Mouse (Mus musculus) ES-Bruce4 (cell line): Measurements from ENCODE around the gene Pappa. TPM values are rescaled to one million over a fixed set of nuclear protein-coding genes. Genes with fewer than 3 reads are reported as not detected.

Experiments used
- H3K27ac ChIP-seq: 2 replicates; pipeline ENCODE4 v1.5.1; 2012; ENCODE audit warnings: low read length, inconsistent platforms; ENCODE audit not compliant: insufficient read depth
- H3K27me3 ChIP-seq: 2 replicates; pipeline ENCODE4 v1.6.1; 2012; ENCODE audit warnings: mild to moderate bottlenecking, low read length, inconsistent platforms; ENCODE audit not compliant: control insufficient read depth, poor library complexity, insufficient read depth, severe bottlenecking
- H3K36me3 ChIP-seq: 2 replicates; pipeline ENCODE4 v1.6.1; 2012; ENCODE audit warnings: inconsistent platforms, mild to moderate bottlenecking, low read length, moderate library complexity; ENCODE audit not compliant: control insufficient read depth, poor library complexity, insufficient read depth, severe bottlenecking
- H3K4me1 ChIP-seq: one replicate; pipeline ENCODE4 v1.8.1; 2011; ENCODE audit warnings: low read length; ENCODE audit not compliant: control insufficient read depth, insufficient read depth
- H3K4me3 ChIP-seq: 2 replicates; pipeline ENCODE4 v1.5.1; 2011; ENCODE audit warnings: low read depth, mild to moderate bottlenecking, low read length
- H3K9ac ChIP-seq: 2 replicates; pipeline ENCODE4 v1.6.1; 2012; ENCODE audit warnings: low read depth, mild to moderate bottlenecking, inconsistent platforms; ENCODE audit not compliant: poor library complexity, severe bottlenecking
- H3K9me3 ChIP-seq: replicated peaks from 2 replicates; pipeline ENCODE4 v1.6.1; 2012; ENCODE audit warnings: mild to moderate bottlenecking, low read length, inconsistent platforms; ENCODE audit not compliant: control insufficient read depth, poor library complexity, insufficient read depth, severe bottlenecking
- CTCF ChIP-seq: IDR thresholded peaks from one replicate; pipeline ENCODE4 v1.8.1; 2011; ENCODE audit warnings: low read depth, low read length
- EP300 ChIP-seq: IDR thresholded peaks from 2 replicates; pipeline ENCODE4 v1.6.1; 2011; ENCODE audit warnings: low read depth, low read length; ENCODE audit not compliant: insufficient read depth
- POLR2A ChIP-seq: IDR thresholded peaks from one replicate; pipeline ENCODE4 v1.8.1; 2011; ENCODE audit warnings: low read length; ENCODE audit not compliant: insufficient read depth
- polyA plus RNA-seq: library from polyadenylated mRNA; stranded (reverse); fragments of >200 nt; gene quantifications from 2 replicates; pipeline ENCODE4 v1.2.4, GENCODE M21; 2011; ENCODE audit warnings: low read depth; ENCODE audit not compliant: missing spikeins, insufficient read depth, insufficient read length

Gene Pappa
- polyA plus RNA-seq, 1 experiment, result 1.1 TPM

- Histone ChIP-seq H3K27ac (no peak overlapping the region), H3K4me1 (peaks cover 1% of the 10 kb centered on the region), H3K36me3 (no peaks in the 10 kb centered on the region), H3K9me3 (no peaks in the 10 kb centered on the region), H3K4me3 (no peak overlapping the region), H3K9ac (no peak overlapping the region), H3K27me3 (no peaks in the 10 kb centered on the region; the same call in 1 of the 2 replicates)
- TF ChIP-seq POLR2A (no peak), CTCF (no peak), EP300 (no peak)
Measured at GRCm38 (mm10) chr4:65279272-65279653, 155.3 kb downstream of the Pappa start.

GRCm38 (mm10) chr4:65279979-65280677 is 156.2 kb downstream of the Pappa start:
- Histone ChIP-seq H3K4me3 (no peak overlapping the region), H3K4me1 (peaks cover 1% of the 10 kb centered on the region), H3K9me3 (no peaks in the 10 kb centered on the region), H3K27me3 (no peaks in the 10 kb centered on the region; the same call in 1 of the 2 replicates), H3K9ac (no peak overlapping the region), H3K27ac (no peak overlapping the region), H3K36me3 (no peaks in the 10 kb centered on the region)
- no peak for TF ChIP-seq EP300
- no peak for TF ChIP-seq CTCF
- no peak for TF ChIP-seq POLR2A

- Histone ChIP-seq H3K9ac (no peak overlapping the region), H3K27me3 (no peaks in the 10 kb centered on the region; the same call in 1 of the 2 replicates), H3K4me1 (peaks cover 1% of the 10 kb centered on the region), H3K9me3 (no peaks in the 10 kb centered on the region), H3K4me3 (no peak overlapping the region), H3K27ac (no peak overlapping the region), H3K36me3 (no peaks in the 10 kb centered on the region)
- TF ChIP-seq EP300 (no peak), CTCF (no peak)
Measured at GRCm38 (mm10) chr4:65280888-65281287, 156.9 kb downstream of the Pappa start.

GRCm38 (mm10) chr4:65283611-65284010 is 159.6 kb downstream of the Pappa start:
- Histone ChIP-seq H3K27ac (no peak overlapping the region), H3K4me3 (no peak overlapping the region), H3K9ac (no peak overlapping the region), H3K4me1 (peaks cover 1% of the 10 kb centered on the region), H3K9me3 (no peaks in the 10 kb centered on the region), H3K36me3 (no peaks in the 10 kb centered on the region), H3K27me3 (no peaks in the 10 kb centered on the region)
- no peak for TF ChIP-seq EP300
- TF ChIP-seq CTCF, result no peak
- TF ChIP-seq POLR2A, result no peak

GRCm38 (mm10) chr4:65285165-65285564 is 161.2 kb downstream of the Pappa start:
- TF ChIP-seq POLR2A (no peak), EP300 (no peak), CTCF (no peak)
- Histone ChIP-seq H3K9me3 (no peaks in the 10 kb centered on the region), H3K9ac (no peak overlapping the region), H3K36me3 (no peaks in the 10 kb centered on the region), H3K4me1 (peaks cover under 1% of the 10 kb centered on the region), H3K27me3 (no peaks in the 10 kb centered on the region), H3K27ac (no peak overlapping the region), H3K4me3 (no peak overlapping the region)

- no peak overlapping the region for H3K4me3 ChIP-seq
- no peak overlapping the region for H3K27ac ChIP-seq
- H3K4me1 ChIP-seq, result no peaks in the 10 kb centered on the region
- no peaks in the 10 kb centered on the region for H3K9me3 ChIP-seq
- H3K27me3 ChIP-seq, result no peaks in the 10 kb centered on the region
- no peak overlapping the region for H3K9ac ChIP-seq
- H3K36me3 ChIP-seq, result no peaks in the 10 kb centered on the region
- TF ChIP-seq POLR2A (no peak), CTCF (no peak), EP300 (no peak)
Measured at GRCm38 (mm10) chr4:65289247-65289646, 165.3 kb downstream of the Pappa start.
